Mouse (Mus musculus) telencephalon, adult 2 months (tissue): Measurements from ENCODE around the gene Adat1.
A peak's percentile ranks its signal among the peaks of the same experiment; 100 is the strongest.

ENCODE experiments used
- DNase-seq: peaks from one replicate; pipeline ENCODE4 v3.0.0-alpha.2; 2011; ENCODE audit warnings: low read depth, low spot score

The Adat1 gene

GRCm38 (mm10) chr8:111968541-111968940 lies 23.6 kb downstream of the Adat1 start:
- no peak for DNase-seq

GRCm38 (mm10) chr8:111967246-111967870 lies 24.7 kb downstream of the Adat1 start:
- DNase-seq: no peak

GRCm38 (mm10) chr8:111964849-111965561 lies 27.1 kb downstream of the Adat1 start:
- DNase-seq: no peak

- peak; percentile 52 for DNase-seq
Measured at GRCm38 (mm10) chr8:111964351-111964750, 27.8 kb downstream of the Adat1 start.

GRCm38 (mm10) chr8:111963546-111963945 lies 28.6 kb downstream of the Adat1 start:
- no peak for DNase-seq

- DNase-seq: no peak
Measured at GRCm38 (mm10) chr8:111963091-111963490, 29.0 kb downstream of the Adat1 start.

- no peak for DNase-seq
Measured at GRCm38 (mm10) chr8:111962589-111962988, 29.5 kb downstream of the Adat1 start.

- DNase-seq: no peak
Measured at GRCm38 (mm10) chr8:111961330-111961729, 30.8 kb downstream of the Adat1 start.

- DNase-seq: no peak
Measured at GRCm38 (mm10) chr8:111960591-111961321, 31.3 kb downstream of the Adat1 start.

GRCm38 (mm10) chr8:111957231-111957630 lies 34.9 kb downstream of the Adat1 start:
- DNase-seq: no peak

GRCm38 (mm10) chr8:111955879-111956278 lies 36.2 kb downstream of the Adat1 start:
- DNase-seq: no peak

GRCm38 (mm10) chr8:111954844-111955594 lies 37.1 kb downstream of the Adat1 start:
- no peak for DNase-seq

- DNase-seq: no peak
Measured at GRCm38 (mm10) chr8:111951936-111952335, 40.2 kb downstream of the Adat1 start.

- peak; percentile 73 for DNase-seq
Measured at GRCm38 (mm10) chr8:111951317-111951716, 40.8 kb downstream of the Adat1 start.

- DNase-seq: no peak
Measured at GRCm38 (mm10) chr8:111950846-111951245, 41.3 kb downstream of the Adat1 start.

- no peak for DNase-seq
Measured at GRCm38 (mm10) chr8:111947954-111948353, 44.1 kb downstream of the Adat1 start.

- DNase-seq: no peak
Measured at GRCm38 (mm10) chr8:111947144-111947543, 45.0 kb downstream of the Adat1 start.

- no peak for DNase-seq
Measured at GRCm38 (mm10) chr8:111943544-111943943, 48.6 kb downstream of the Adat1 start.

- DNase-seq: no peak
Measured at GRCm38 (mm10) chr8:111941101-111941454, 51.0 kb downstream of the Adat1 start.

GRCm38 (mm10) chr8:111940171-111941100 lies 51.7 kb downstream of the Adat1 start, which contains the start of gene Gabarapl2:
Gene Gabarapl2 (plus strand): TSS chr8:111940703.
- DNase-seq: peak; percentile 97
